Mouse (Mus musculus) embryonic facial prominence, embryonic 10.5 days (tissue): ENCODE data around the gene Slc35f3. TPM values are rescaled to one million over a fixed set of nuclear protein-coding genes. Genes with fewer than 3 reads are reported as not detected.

ENCODE experiments used
- DNase-seq: peaks from one replicate; pipeline ENCODE4 v3.0.0-alpha.2; 2017; ENCODE audit warnings: low spot score
- H3K27ac ChIP-seq: fragments of 300-500 bp; sonication (generic); replicated peaks from 2 replicates; pipeline ENCODE4 v1.5.1; 2016; ENCODE audit warnings: mild to moderate bottlenecking
- H3K27me3 ChIP-seq: fragments of 300-500 bp; sonication (generic); replicated peaks from 2 replicates; pipeline ENCODE4 v1.6.1; 2016; ENCODE audit warnings: low read depth, mild to moderate bottlenecking; ENCODE audit not compliant: poor library complexity, severe bottlenecking
- H3K36me3 ChIP-seq: fragments of 300-500 bp; sonication (generic); replicated peaks from 2 replicates; pipeline ENCODE4 v1.6.1; 2016; ENCODE audit warnings: mild to moderate bottlenecking, moderate library complexity
- H3K4me1 ChIP-seq: fragments of 300-500 bp; sonication (generic); 2 replicates; pipeline ENCODE4 v1.6.1; 2016
- H3K4me3 ChIP-seq: fragments of 300-500 bp; sonication (generic); 2 replicates; pipeline ENCODE4 v1.5.1; 2016; ENCODE audit warnings: mild to moderate bottlenecking, moderate library complexity
- H3K9me3 ChIP-seq: fragments of 300-500 bp; sonication (generic); 2 replicates; pipeline ENCODE4 v1.6.1; 2016; ENCODE audit warnings: mild to moderate bottlenecking
- WGBS: fragments of 180-500 bp; shearing (Covaris S2); methylation state at CpG from one replicate; pipeline ENCODE4 v1.1.7; 2016; 5-methylcytosine and 5-hydroxymethylcytosine counted together
- polyA plus RNA-seq: library from polyadenylated mRNA; unstranded; fragments of >200 nt; fragmentation: Nextera tagmentation; extraction: Ambion mirVana; gene quantifications from 2 replicates; pipeline ENCODE4 v1.2.1, GENCODE M21; 2016

Slc35f3 gene
- polyA plus RNA-seq, 1 experiment from 2014 or later, result not detected

DNA sequence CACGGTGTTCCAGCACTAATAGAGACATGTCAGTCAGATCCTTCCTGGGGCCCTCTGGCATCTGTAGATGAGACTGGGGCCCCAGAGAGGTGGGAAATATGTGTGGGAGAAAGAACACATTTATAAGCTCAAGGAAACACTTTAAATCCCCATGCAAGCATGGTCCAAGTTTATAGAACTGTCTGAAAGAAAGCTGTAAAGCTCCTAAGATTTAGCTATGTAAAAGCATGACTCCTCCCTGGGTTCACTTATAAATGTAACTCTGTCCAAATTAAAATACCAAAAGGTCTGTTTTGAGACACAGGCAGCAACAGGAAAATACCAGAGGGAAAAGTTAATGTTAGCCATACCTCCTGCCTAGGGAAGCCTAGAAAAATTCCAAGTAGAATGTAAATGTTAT is 42.8 kb downstream of the Slc35f3 start:
- DNase-seq, result no peak
- H3K27me3 ChIP-seq, result no peaks in the 10 kb centered on the region
- H3K27ac ChIP-seq, result no peak overlapping the region
- H3K36me3 ChIP-seq, result no peaks in the 10 kb centered on the region
- H3K4me1 ChIP-seq, result no peaks in the 10 kb centered on the region
- WGBS, result 75% methylated on average over 1 of the region's 1 CpGs
- no peaks in the 10 kb centered on the region for H3K9me3 ChIP-seq
- no peak overlapping the region for H3K4me3 ChIP-seq

DNA sequence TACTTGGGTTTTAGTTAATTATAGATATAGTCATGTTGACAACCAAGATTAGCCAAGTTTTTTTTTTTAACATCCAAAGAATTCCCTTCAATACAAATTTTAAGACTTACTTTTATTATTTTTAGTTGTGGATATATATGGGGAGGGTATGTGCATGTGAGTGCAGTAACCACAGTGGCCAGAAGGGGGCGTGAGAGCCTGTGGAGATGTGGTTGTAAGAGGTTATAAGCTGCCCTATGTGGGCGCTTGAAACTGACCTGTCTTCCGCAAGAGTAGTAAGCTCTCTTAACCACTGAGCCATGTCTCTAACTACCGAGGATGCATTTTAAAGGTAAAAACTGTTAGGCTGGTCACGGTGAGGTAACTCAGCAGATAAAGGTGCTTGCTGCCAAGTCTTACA is 45.1 kb downstream of the Slc35f3 start:
- H3K4me1 ChIP-seq, result no peaks in the 10 kb centered on the region
- no peaks in the 10 kb centered on the region for H3K27me3 ChIP-seq
- WGBS, result 81% methylated on average over 5 of the region's 5 CpGs
- no peaks in the 10 kb centered on the region for H3K9me3 ChIP-seq
- no peak for DNase-seq
- no peak overlapping the region for H3K27ac ChIP-seq
- H3K36me3 ChIP-seq, result no peaks in the 10 kb centered on the region
- H3K4me3 ChIP-seq, result no peak overlapping the region

DNA sequence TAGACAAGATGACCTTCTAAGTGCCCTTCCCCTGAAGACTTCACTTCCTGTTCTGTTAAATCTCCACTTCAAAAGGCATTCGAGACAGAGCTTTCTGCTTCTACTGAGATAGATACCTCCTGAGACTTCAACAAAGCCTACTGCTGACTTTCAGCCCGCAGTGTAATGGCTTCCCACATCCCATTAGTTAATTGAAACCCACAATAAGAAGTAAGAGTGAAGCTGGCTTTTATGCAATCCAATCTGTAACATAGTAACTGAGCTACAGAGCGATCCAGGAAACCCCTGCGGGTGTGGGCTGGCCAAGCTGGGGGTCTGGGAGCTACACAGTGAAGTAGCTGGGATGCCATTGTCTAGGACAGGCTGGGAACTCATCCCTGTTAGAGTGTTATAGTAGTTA is 46.7 kb downstream of the Slc35f3 start:
- Histone ChIP-seq H3K27ac (no peak overlapping the region), H3K36me3 (no peaks in the 10 kb centered on the region), H3K4me3 (no peak overlapping the region), H3K4me1 (no peaks in the 10 kb centered on the region), H3K9me3 (no peaks in the 10 kb centered on the region), H3K27me3 (no peaks in the 10 kb centered on the region)
- DNase-seq, result no peak
- 55% methylated on average over 4 of the region's 4 CpGs for WGBS

DNA sequence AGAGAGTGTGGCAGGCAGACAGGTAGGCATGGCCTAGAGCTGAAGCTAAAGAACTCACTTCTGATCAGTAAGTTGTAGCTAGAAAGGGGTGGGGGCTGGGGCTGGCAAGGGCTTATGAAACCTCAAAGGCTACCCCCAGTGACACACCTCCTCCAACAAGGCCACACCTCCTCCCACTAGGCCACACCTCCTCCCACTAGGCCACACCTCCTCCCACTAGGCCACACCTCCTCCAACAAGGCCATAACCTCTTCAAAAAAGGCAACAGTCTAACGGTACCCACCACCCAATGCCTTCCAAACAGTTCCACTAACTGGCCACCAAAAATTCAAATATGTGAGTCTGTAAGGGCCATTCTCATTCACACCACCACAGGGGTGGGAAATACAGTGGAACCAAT is 54.9 kb downstream of the Slc35f3 start:
- H3K4me1 ChIP-seq, result no peaks in the 10 kb centered on the region
- 75% methylated on average over 1 of the region's 1 CpGs for WGBS
- H3K36me3 ChIP-seq, result no peaks in the 10 kb centered on the region
- no peaks in the 10 kb centered on the region for H3K27me3 ChIP-seq
- no peaks in the 10 kb centered on the region for H3K9me3 ChIP-seq
- no peak for DNase-seq
- H3K27ac ChIP-seq, result no peak overlapping the region
- H3K4me3 ChIP-seq, result no peak overlapping the region

DNA sequence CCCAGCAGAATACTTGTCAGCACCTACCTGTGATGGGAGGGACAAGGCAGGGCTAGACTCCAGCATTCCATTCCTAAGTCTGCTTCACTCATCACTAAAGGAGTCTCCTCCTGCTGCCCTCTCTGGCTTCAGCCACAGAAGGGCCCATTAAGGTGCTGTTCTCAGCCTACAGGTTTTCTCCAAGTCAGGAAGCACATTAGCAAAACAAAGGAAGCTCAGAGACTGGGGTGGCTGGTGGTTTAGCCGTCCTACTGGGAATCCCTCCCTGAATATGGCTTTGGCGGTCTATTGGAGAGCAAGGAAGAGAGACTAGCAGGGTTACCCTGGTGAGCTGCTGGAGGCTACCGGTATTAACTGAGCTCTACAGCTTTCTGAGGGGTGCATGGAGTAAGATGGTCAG is 59.6 kb downstream of the Slc35f3 start:
- no peaks in the 10 kb centered on the region for H3K27me3 ChIP-seq
- no peak for DNase-seq
- H3K9me3 ChIP-seq, result no peaks in the 10 kb centered on the region
- no peak overlapping the region for H3K27ac ChIP-seq
- H3K36me3 ChIP-seq, result no peaks in the 10 kb centered on the region
- no peak overlapping the region for H3K4me3 ChIP-seq
- WGBS, result 36% methylated on average over 3 of the region's 3 CpGs
- peaks cover 7% of the 10 kb centered on the region; the same call in 1 of the 2 replicates for H3K4me1 ChIP-seq

DNA sequence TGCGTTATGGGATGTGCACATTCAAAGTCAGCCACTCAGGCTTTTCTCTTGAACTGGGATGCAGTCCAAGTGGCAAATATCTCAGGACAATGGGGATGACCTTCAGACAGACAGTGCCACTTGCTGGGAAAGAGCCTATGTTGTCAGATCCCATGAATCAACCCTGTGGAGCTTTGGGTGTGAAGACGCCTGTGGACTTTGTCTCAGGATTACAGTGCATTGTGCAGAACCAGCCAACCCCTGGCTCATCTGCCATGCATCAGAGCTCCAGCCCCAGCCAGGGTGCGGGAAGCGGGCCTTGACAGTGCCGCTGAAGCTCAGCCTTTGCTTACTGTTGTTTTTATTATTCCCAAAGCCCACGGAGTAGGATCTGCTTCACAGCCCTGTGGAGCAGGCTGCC is 60.9 kb downstream of the Slc35f3 start:
- Histone ChIP-seq H3K4me1 (peaks cover 7% of the 10 kb centered on the region; the same call in 1 of the 2 replicates), H3K27ac (no peak overlapping the region), H3K27me3 (no peaks in the 10 kb centered on the region), H3K36me3 (no peaks in the 10 kb centered on the region), H3K4me3 (no peak overlapping the region), H3K9me3 (no peaks in the 10 kb centered on the region)
- DNase-seq, result no peak
- WGBS, result 76% methylated on average over 6 of the region's 6 CpGs

DNA sequence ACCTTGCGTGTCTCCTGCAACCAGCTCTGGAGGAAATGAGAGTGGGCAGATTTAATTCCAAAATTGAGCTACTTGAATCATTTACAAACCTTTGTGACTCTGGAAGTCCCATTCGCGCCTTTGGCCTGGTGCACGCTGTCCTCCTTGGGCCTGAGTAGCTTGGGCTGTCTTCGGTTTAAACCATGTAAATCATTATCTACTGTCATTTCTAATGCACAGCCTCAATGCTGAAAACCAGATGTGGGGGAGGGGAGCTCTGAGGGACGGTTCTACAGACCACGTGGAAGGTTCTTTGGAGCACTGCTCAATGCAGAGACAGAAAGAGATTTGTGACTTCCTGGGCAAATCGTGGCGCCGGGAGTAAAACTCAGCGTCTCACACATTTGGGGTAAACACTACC is 61.7 kb downstream of the Slc35f3 start:
- no peak for DNase-seq
- peaks cover 7% of the 10 kb centered on the region; the same call in 1 of the 2 replicates for H3K4me1 ChIP-seq
- 77% methylated on average over 11 of the region's 11 CpGs for WGBS
- no peaks in the 10 kb centered on the region for H3K9me3 ChIP-seq
- no peak overlapping the region for H3K4me3 ChIP-seq
- no peaks in the 10 kb centered on the region for H3K36me3 ChIP-seq
- H3K27me3 ChIP-seq, result no peaks in the 10 kb centered on the region
- H3K27ac ChIP-seq, result no peak overlapping the region

DNA sequence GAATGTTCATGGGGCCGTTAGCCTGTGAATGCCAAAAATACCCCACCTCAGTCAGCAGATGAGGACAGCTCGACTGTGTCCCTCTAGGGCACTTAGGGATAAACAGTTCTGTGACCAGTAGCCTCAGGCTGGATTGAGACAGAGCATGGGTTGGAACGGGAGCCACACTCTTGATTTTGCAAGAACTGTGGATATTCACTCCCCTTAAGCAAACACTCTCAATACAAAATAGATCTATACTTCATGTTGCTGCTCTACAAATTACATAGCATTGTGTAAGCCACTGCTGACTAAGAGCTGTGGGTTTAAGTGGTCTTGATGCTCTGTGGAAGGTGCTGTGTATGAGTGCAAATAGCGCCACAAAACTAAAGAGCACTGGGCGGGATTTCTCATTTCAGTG is 62.3 kb downstream of the Slc35f3 start:
- H3K4me3 ChIP-seq, result no peak overlapping the region
- H3K27ac ChIP-seq, result no peak overlapping the region
- H3K4me1 ChIP-seq, result peaks cover 7% of the 10 kb centered on the region; the same call in 1 of the 2 replicates
- no peaks in the 10 kb centered on the region for H3K27me3 ChIP-seq
- no peaks in the 10 kb centered on the region for H3K36me3 ChIP-seq
- no peak for DNase-seq
- H3K9me3 ChIP-seq, result no peaks in the 10 kb centered on the region
- 69% methylated on average over 5 of the region's 5 CpGs for WGBS

DNA sequence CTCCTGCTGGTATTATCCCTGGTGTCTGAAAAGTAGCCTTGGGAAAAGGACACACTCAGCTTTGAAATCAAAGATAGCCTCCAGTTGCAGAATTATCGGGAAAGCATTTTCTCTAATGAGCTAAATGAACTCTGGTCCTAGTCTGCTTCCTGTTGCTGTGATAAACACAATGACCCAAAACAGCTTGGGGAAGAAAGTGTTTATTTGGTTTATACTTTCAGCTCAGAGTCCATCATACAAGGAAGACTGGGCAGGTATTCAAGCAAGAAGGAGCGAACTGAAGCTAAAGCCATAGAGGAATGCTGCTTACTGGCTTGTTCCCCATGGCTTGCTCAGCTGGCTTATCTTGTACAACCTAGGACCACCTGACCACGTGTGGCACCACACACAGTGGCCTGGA is 67.9 kb downstream of the Slc35f3 start:
- H3K9me3 ChIP-seq, result no peaks in the 10 kb centered on the region
- no peaks in the 10 kb centered on the region for H3K36me3 ChIP-seq
- DNase-seq, result no peak
- no peak overlapping the region for H3K27ac ChIP-seq
- H3K4me1 ChIP-seq, result no peaks in the 10 kb centered on the region
- H3K27me3 ChIP-seq, result no peaks in the 10 kb centered on the region
- 69% methylated on average over 3 of the region's 3 CpGs for WGBS
- no peak overlapping the region for H3K4me3 ChIP-seq

DNA sequence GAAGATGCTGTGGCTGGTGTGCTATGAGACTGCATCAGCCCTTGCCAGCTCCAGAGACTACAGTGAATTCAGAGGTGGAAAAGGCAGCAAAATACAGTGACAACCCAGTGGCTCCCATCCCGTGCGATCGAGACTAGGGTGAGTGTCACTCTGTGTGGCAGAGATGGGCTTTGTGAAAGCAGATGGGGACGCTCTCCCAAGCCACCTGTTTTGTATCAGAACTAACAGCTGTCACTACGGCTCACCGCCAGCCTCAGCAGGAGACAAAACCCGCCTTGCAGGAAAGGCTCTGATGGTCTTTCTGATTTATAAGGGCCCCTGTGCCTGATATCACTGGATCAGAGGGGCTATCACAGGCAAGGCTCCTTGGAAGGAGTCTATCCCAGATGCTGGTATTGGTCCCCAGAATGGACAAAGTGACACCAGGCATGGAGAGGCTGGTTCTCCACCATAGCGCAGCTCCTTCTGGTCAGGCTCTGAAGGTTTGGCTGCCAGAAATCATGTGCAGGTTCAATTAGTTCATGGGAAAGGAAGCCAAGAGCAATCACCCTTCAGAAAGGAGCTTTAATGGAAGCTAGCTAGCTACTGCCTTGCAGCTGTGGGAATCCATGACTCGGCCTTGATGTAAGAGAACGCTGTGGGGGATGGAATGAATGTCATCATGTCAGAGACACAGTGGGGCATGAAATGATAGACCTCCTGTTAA is 70.1 kb downstream of the Slc35f3 start:
- H3K27me3 ChIP-seq, result no peaks in the 10 kb centered on the region
- 86% methylated on average over 10 of the region's 10 CpGs for WGBS
- H3K4me3 ChIP-seq, result no peak overlapping the region
- DNase-seq, result no peak
- H3K36me3 ChIP-seq, result no peaks in the 10 kb centered on the region
- no peaks in the 10 kb centered on the region for H3K9me3 ChIP-seq
- no peaks in the 10 kb centered on the region for H3K4me1 ChIP-seq
- H3K27ac ChIP-seq, result no peak overlapping the region

DNA sequence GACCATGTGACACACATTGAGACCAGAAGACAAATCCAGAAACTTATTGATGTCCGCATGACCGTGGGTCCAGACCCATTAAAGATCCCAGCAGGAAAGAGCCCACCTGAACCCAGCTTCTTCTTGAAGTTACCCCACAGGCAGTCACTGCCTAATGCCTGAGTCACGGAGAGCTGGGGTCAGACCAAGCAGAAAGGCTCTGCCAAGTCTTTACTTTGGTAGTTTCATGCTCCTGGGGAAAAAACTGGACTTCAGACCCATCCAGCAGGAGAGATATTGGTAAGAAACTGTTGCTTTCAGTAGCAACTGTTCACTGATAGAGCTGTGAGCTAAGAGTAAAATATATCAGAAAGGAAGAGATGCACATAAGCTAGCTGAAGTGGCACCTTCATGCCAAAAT is 73.5 kb downstream of the Slc35f3 start:
- Histone ChIP-seq H3K36me3 (no peaks in the 10 kb centered on the region), H3K4me3 (no peak overlapping the region), H3K4me1 (no peaks in the 10 kb centered on the region), H3K27me3 (no peaks in the 10 kb centered on the region; the same call in 1 of the 2 replicates), H3K9me3 (no peaks in the 10 kb centered on the region), H3K27ac (no peak overlapping the region)
- no peak for DNase-seq
- WGBS, result 82% methylated on average over 3 of the region's 3 CpGs

DNA sequence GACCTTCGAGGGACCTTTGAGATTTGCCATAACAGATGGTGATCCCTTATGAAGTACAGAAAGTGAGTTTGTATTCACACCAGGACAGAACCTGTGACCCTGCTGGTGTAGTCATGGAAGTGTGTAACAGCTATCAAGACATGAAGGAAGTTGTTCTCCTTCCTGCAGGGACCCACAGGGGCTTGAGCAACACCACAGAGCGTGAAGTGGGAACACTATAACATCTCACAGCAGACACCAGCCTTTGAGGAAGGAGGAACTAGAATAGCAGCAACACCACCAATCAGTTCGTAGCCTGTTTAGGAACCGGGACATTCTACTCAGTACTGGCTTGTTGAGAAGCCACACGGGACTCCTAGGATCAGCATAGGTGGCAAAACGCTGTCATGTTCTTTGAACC is 81.2 kb downstream of the Slc35f3 start:
- Histone ChIP-seq H3K9me3 (no peaks in the 10 kb centered on the region), H3K36me3 (no peaks in the 10 kb centered on the region)

DNA sequence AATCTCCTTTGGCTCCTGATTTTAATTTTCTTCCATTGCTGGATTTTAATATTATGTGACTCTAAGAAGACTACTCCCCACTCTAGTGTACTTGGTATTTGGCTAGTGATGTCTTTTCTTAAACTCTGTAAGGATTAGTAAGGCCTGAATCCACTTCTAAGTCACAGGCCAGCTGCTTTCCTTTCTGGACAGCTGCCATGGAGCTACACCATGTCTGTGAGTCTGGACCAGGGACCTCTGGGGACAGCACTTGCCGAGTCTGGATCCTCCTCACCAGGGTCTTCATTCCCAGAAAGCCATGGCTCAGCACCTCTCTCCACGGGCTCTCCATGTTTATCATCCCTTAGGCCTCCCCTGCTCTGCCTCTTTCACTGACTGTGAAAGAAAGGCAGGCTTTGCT is 81.8 kb downstream of the Slc35f3 start:
- no peaks in the 10 kb centered on the region; the same call in 1 of the 2 replicates for H3K27me3 ChIP-seq
- no peaks in the 10 kb centered on the region for H3K4me1 ChIP-seq
- H3K4me3 ChIP-seq, result no peak overlapping the region
- H3K9me3 ChIP-seq, result no peaks in the 10 kb centered on the region
- H3K27ac ChIP-seq, result no peak overlapping the region
- no peak for DNase-seq
- WGBS, result 67% methylated on average over 2 of the region's 2 CpGs
- H3K36me3 ChIP-seq, result no peaks in the 10 kb centered on the region

More for the DNA sequence above, 81.2 kb downstream of the Slc35f3 start:
- no peaks in the 10 kb centered on the region; the same call in 1 of the 2 replicates for H3K27me3 ChIP-seq
- no peaks in the 10 kb centered on the region for H3K4me1 ChIP-seq
- no peak overlapping the region for H3K4me3 ChIP-seq
- WGBS, result 88% methylated on average over 6 of the region's 6 CpGs
- no peak overlapping the region for H3K27ac ChIP-seq
- no peak for DNase-seq
